In genomic region chr1:72282604-72283003, GRCm38 (mm10) we compare ENCODE assay signal across 15 mouse cellular contexts.
"Had no signal": no experiment of that assay in that cellular context is flagged by ENCODE, and none has a peak within 500 bp of the region (broad histone marks: within the 10 kb centered on the region; RNA-seq: fewer than 3 reads in every experiment).

No protein-coding gene starts in this region.

- H3K27ac ChIP-seq: layer of hippocampus, adult 2 months; limb, embryonic 12.5 days; neural tube, embryonic 13.5 days had no signal

- H3K36me3 ChIP-seq: limb, embryonic 12.5 days; neural tube, embryonic 13.5 days had no signal

- H3K9me3 ChIP-seq: limb, embryonic 12.5 days; megakaryocyte, embryonic 14.5 days; neural tube, embryonic 13.5 days had no signal

- H3K9ac ChIP-seq: limb, embryonic 12.5 days; neural tube, embryonic 13.5 days had no signal

- H3K27me3 ChIP-seq: neural tube, embryonic 13.5 days had no signal

- H3K4me2 ChIP-seq: midbrain, embryonic 11.5 days had no signal

- H3K4me3 ChIP-seq: layer of hippocampus, adult 2 months; limb, embryonic 12.5 days; megakaryocyte, embryonic 14.5 days; neural tube, embryonic 13.5 days had no signal

- ATAC-seq: lung, postnatal 0 days; midbrain, embryonic 16.5 days had no signal

- DNase-seq: kidney, adult 11 months; kidney, postnatal 25 days; lung, postnatal 4 days; retina, postnatal 1 day; right cerebral cortex, postnatal 4 days; spleen, adult 18-20 months; thymus, adult 18-20 months; thymus, postnatal 14 days had no signal
